8 mouse cellular contexts compared by ENCODE assay signal in the genomic region with DNA sequence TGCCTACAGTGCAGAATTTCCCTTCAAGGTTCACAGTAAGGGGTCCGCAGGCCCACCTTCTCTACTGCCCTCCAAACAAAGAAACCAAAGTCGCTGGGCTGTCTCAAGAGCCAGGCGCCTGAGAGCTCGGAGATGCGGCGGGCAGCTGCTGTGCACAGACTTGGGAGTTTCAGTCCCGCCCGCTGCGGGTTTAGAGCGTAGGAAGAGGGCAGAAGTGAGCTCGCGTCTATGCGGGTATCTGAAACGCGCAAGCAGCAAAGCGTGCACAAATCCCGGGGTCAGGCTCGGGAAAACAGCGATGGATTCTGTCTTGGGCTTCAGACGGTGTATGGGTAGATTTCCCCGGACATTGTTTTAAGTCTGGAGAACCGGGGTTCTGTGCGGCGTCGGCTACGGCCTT. TPM values are rescaled to one million over a fixed set of nuclear protein-coding genes. Genes with fewer than 3 reads are reported as not detected.
A peak's percentile ranks its signal among the peaks of the same experiment; 100 is the strongest.
DNase-seq lines count a peak whose midpoint lies in the region; ATAC-seq lines count a peak whose summit lies in the region.

No protein-coding gene starts in this region.

- peaks cover 28% of the 10 kb centered on the region for H3K4me1 ChIP-seq in heart, embryonic 15.5 days (replicated peaks)
- peaks cover 52% of the 10 kb centered on the region for H3K4me1 ChIP-seq in hindbrain, embryonic 10.5 days (replicated peaks)
- peaks cover 45% of the 10 kb centered on the region for H3K4me1 ChIP-seq in midbrain, embryonic 13.5 days (replicated peaks)

- no peak overlapping the region for H3K9ac ChIP-seq in heart, embryonic 15.5 days
- H3K9ac ChIP-seq in midbrain, embryonic 13.5 days (replicated peaks), result peak overlapping the region; percentile 71

- H3K4me2 ChIP-seq in heart, embryonic 15.5 days, result peak overlapping the region; percentile 53
- H3K4me2 ChIP-seq in midbrain, embryonic 13.5 days (replicated peaks), result peak overlapping the region; percentile 54

- WGBS in heart, embryonic 15.5 days, result 1% methylated on average over 26 of the region's 26 CpGs
- under 1% methylated on average over 26 of the region's 26 CpGs for WGBS in hindbrain, embryonic 10.5 days
- 0% methylated on average over 26 of the region's 26 CpGs for WGBS in midbrain, embryonic 13.5 days

- no peak for ATAC-seq in heart, embryonic 15.5 days (replicated peaks; ENCODE audit: insufficient number of reproducible peaks, insufficient read depth, low FRiP score, low read depth)
- ATAC-seq in common myeloid progenitor, adult 5-6 weeks (replicated peaks; ENCODE audit: low read depth, poor library complexity, severe bottlenecking), result 0 out of 2 replicates have a peak, but pooled peaks have one; percentile 29
- ATAC-seq in midbrain, embryonic 13.5 days, result peak; percentile 19; the same call in 1 of the 2 replicates

- no peaks in the 10 kb centered on the region for H3K36me3 ChIP-seq in heart, embryonic 15.5 days
- H3K36me3 ChIP-seq in hindbrain, embryonic 10.5 days, result no peaks in the 10 kb centered on the region
- no peaks in the 10 kb centered on the region for H3K36me3 ChIP-seq in midbrain, embryonic 13.5 days

- peaks cover 100% of the 10 kb centered on the region for H3K27me3 ChIP-seq in heart, embryonic 15.5 days
- H3K27me3 ChIP-seq in hindbrain, embryonic 10.5 days (ENCODE audit: insufficient read depth, poor library complexity, severe bottlenecking), result peaks cover 100% of the 10 kb centered on the region
- peaks cover 98% of the 10 kb centered on the region for H3K27me3 ChIP-seq in midbrain, embryonic 13.5 days

- H3K27ac ChIP-seq in heart, embryonic 15.5 days, result no peak overlapping the region
- H3K27ac ChIP-seq in hindbrain, embryonic 10.5 days, result peak overlapping the region; percentile 16; the same call in 1 of the 2 replicates
- peak overlapping the region; percentile 85 for H3K27ac ChIP-seq in midbrain, embryonic 13.5 days

- peak overlapping the region; percentile 32 for H3K4me3 ChIP-seq in heart, embryonic 15.5 days
- peak overlapping the region; percentile 40 for H3K4me3 ChIP-seq in hindbrain, embryonic 10.5 days
- H3K4me3 ChIP-seq in midbrain, embryonic 13.5 days (replicated peaks), result peak overlapping the region; percentile 46

- no peaks in the 10 kb centered on the region for H3K9me3 ChIP-seq in heart, embryonic 15.5 days (replicated peaks)
- H3K9me3 ChIP-seq in hindbrain, embryonic 10.5 days, result no peaks in the 10 kb centered on the region
- H3K9me3 ChIP-seq in midbrain, embryonic 13.5 days, result no peaks in the 10 kb centered on the region

- DNase-seq in heart, adult 9 months (ENCODE audit: low spot score in 2 of 2), result no peak
- DNase-seq in hindbrain, embryonic 10.5 days (ENCODE audit: low spot score), result peak; percentile 74
- DNase-seq in thymus, postnatal 36 days, result no peak
- DNase-seq in frontal cortex, postnatal 25 days (ENCODE audit: low spot score in 2 of 2), result no peak
- DNase-seq in layer of hippocampus, adult 11-12 months (ENCODE audit: low spot score), result no peak

RNA-seq across cellular contexts. Expression of gene Sox14, which starts 7.4 kb away (rescaled TPM):
- polyA plus RNA-seq in heart, embryonic 15.5 days (2015; fragmentation: Nextera tagmentation; extraction: Ambion mirVana), result not detected in 2 replicates
- total RNA-seq in common myeloid progenitor, adult 5-6 weeks (2017), result not detected in 2 replicates
- 1.4 and 3.3 TPM in 2 replicates for polyA plus RNA-seq in hindbrain, embryonic 10.5 days (2016; fragmentation: Nextera tagmentation; extraction: Ambion mirVana)
- polyA plus RNA-seq in midbrain, embryonic 13.5 days (2015; fragmentation: Nextera tagmentation; extraction: Ambion mirVana), result 80.3 and 112 TPM in 2 replicates

Comparison
In these comparisons a context has a peak if more than half of its experiments do, and no peak if none do; other contexts are left out.
1. RNA of gene Sox14, which starts 7.4 kb away (polyA plus RNA-seq): 80.3 to 112 TPM in midbrain, embryonic 13.5 days; 1.4 to 3.3 TPM in hindbrain, embryonic 10.5 days and not detected in heart, embryonic 15.5 days; every median in the first group is over 10 times any median in the second.
2. Peak in every context shown above with its lines, with median percentiles within 50 percentile points of each other: H3K4me3 ChIP-seq.